Mouse (Mus musculus) myocyte (in vitro differentiated cells): ENCODE data around the gene Ccdc126. TPM values are rescaled to one million over a fixed set of nuclear protein-coding genes. Genes with fewer than 3 reads are reported as not detected.

Experiments used
- H3K27me3 ChIP-seq: one replicate; pipeline ENCODE4 v1.6.1; 2011; ENCODE audit not compliant: control insufficient read depth, insufficient read depth, insufficient read length
- H3K36me3 ChIP-seq: one replicate; pipeline ENCODE4 v1.6.1; 2011; ENCODE audit not compliant: control insufficient read depth, insufficient read depth
- H3K4me2 ChIP-seq: one replicate; pipeline ENCODE4 v1.6.1; 2011; ENCODE audit warnings: low read depth, control low read depth
- H3K4me3 ChIP-seq: one replicate; pipeline ENCODE4 v1.5.1; 2011; ENCODE audit warnings: mild to moderate bottlenecking, control low read depth, moderate library complexity
- H3K79me2 ChIP-seq: one replicate; pipeline ENCODE4 v1.6.1; 2011; ENCODE audit not compliant: control insufficient read depth, insufficient read depth
- H3ac ChIP-seq: one replicate; pipeline ENCODE4 v1.6.1; 2011; ENCODE audit not compliant: control insufficient read depth, insufficient read length
- CEBPB ChIP-seq: IDR thresholded peaks from 2 replicates; pipeline ENCODE4 v1.6.1; 2011; ENCODE audit warnings: mild to moderate bottlenecking, moderate library complexity; ENCODE audit not compliant: poor library complexity, insufficient read depth, severe bottlenecking
- E2F4 ChIP-seq: IDR thresholded peaks from one replicate; pipeline ENCODE4 v1.6.1; 2011; ENCODE audit warnings: mild to moderate bottlenecking, control low read depth, moderate library complexity; ENCODE audit not compliant: insufficient read depth
- MAX ChIP-seq: IDR thresholded peaks from one replicate; pipeline ENCODE4 v1.6.1; 2011; ENCODE audit warnings: low read depth, mild to moderate bottlenecking, control low read depth
- MYOD1 ChIP-seq, 3 experiments: IDR thresholded peaks; one replicate each; pipeline ENCODE4 v1.6.1; 2011; ENCODE audit warnings: control low read depth in 2 of 3, low read depth in 2 of 3, mild to moderate bottlenecking in 2 of 3, moderate library complexity in 1 of 3; ENCODE audit not compliant: insufficient read length in 2 of 3, control insufficient read depth in 1 of 3
- MYOG ChIP-seq, 3 experiments: IDR thresholded peaks; one replicate each; pipeline ENCODE4 v1.6.1; 2011; ENCODE audit warnings: control low read depth in 2 of 3, low read depth in 2 of 3, mild to moderate bottlenecking in 2 of 3; ENCODE audit not compliant: insufficient read length in 2 of 3, control insufficient read depth in 1 of 3, insufficient read depth in 1 of 3
- POLR2A ChIP-seq: IDR thresholded peaks from one replicate; pipeline ENCODE4 v1.6.1; 2011; ENCODE audit warnings: low read depth, mild to moderate bottlenecking, control low read depth, moderate library complexity; ENCODE audit not compliant: insufficient read length
- POLR2AphosphoS2 ChIP-seq: IDR thresholded peaks from one replicate; pipeline ENCODE4 v1.6.1; 2011; ENCODE audit warnings: low read depth, control low read depth; ENCODE audit not compliant: insufficient read length
- REST ChIP-seq: IDR thresholded peaks from one replicate; pipeline ENCODE4 v1.6.1; 2011; ENCODE audit warnings: mild to moderate bottlenecking, control low read depth, moderate library complexity; ENCODE audit not compliant: insufficient read depth, insufficient read length
- SRF ChIP-seq: IDR thresholded peaks from one replicate; pipeline ENCODE4 v1.6.1; 2011; ENCODE audit warnings: low read depth; ENCODE audit not compliant: control insufficient read depth, insufficient read length
- TCF12 ChIP-seq: IDR thresholded peaks from one replicate; pipeline ENCODE4 v1.6.1; 2011; ENCODE audit warnings: mild to moderate bottlenecking, control low read depth; ENCODE audit not compliant: poor library complexity, insufficient read depth, severe bottlenecking
- TCF3 ChIP-seq: IDR thresholded peaks from one replicate; pipeline ENCODE4 v1.6.1; 2011; ENCODE audit warnings: low read depth, control low read depth; ENCODE audit not compliant: insufficient read length
- USF1 ChIP-seq: IDR thresholded peaks from one replicate; pipeline ENCODE4 v1.6.1; 2011; ENCODE audit warnings: low read depth, mild to moderate bottlenecking, control low read depth, moderate library complexity
- polyA plus RNA-seq: library from polyadenylated mRNA; unstranded; fragments of >200 nt; fragmentation: generic; extraction: Trizol; gene quantifications from one replicate; pipeline ENCODE4 v1.2.1, GENCODE M21; 2012; ENCODE audit warnings: missing spikeins

Gene Ccdc126
- polyA plus RNA-seq, 1 experiment = 2.7 TPM

DNA sequence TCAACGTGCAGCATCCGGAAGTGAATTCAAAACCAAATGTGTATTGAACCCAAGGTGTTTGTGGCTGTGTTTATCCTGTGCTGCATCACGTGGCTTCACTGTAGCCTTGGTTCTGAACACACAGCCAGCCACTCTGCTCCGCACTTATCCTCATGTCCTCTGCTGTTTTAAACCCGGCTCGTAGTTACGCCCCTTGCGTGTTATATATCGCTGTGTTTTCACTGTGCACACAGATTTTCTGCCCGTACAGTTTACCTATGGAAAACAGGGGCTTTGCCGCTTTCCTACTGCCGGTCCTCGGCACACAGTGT is 12.9 kb downstream of the Ccdc126 start:
- Histone ChIP-seq H3K27me3 (no peaks in the 10 kb centered on the region), H3ac (no peak overlapping the region), H3K4me3 (no peak overlapping the region), H3K79me2 (no peaks in the 10 kb centered on the region), H3K4me2 (no peak overlapping the region), H3K36me3 (no peaks in the 10 kb centered on the region)
- TF ChIP-seq USF1 (no peak), REST (no peak), MYOG (IDR thresholded peaks at IDR 0.05; ENCODE audit: control insufficient read depth in 1 of 3, insufficient read depth in 1 of 3, insufficient read length in 2 of 3, low read depth in 2 of 3) (no peak), TCF3 (no peak), MYOD1 (IDR thresholded peaks at IDR 0.05; ENCODE audit: control insufficient read depth in 1 of 3, insufficient read length in 2 of 3, low read depth in 2 of 3) (no peak), MAX (no peak)

DNA sequence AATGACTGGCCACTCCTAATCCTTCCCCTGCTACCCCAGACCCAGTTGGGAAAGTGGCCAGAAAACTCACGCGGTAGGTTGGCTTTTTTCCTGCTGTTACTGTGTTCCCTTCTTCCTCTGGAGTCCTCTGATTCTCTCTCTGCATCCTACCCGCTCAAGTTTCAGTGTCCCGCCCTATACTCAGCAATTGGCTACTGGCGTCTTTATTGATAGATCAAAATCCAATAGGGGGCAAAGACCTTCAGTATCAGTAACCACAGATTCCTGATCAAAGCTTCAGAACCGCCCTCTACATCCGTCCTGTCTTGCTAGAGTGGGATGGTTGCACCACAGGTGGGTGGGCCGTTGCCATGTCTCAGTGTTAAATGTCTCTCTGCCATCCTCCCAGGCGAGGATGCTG is 19.5 kb downstream of the Ccdc126 start:
- Histone ChIP-seq H3ac (no peak overlapping the region), H3K4me3 (no peak overlapping the region), H3K27me3 (no peaks in the 10 kb centered on the region), H3K4me2 (no peak overlapping the region), H3K79me2 (no peaks in the 10 kb centered on the region), H3K36me3 (no peaks in the 10 kb centered on the region)
- TF ChIP-seq TCF12 (no peak), MYOG (IDR thresholded peaks at IDR 0.05; ENCODE audit: control insufficient read depth in 1 of 3, insufficient read depth in 1 of 3, insufficient read length in 2 of 3, low read depth in 2 of 3) (no peak), MAX (no peak)

DNA sequence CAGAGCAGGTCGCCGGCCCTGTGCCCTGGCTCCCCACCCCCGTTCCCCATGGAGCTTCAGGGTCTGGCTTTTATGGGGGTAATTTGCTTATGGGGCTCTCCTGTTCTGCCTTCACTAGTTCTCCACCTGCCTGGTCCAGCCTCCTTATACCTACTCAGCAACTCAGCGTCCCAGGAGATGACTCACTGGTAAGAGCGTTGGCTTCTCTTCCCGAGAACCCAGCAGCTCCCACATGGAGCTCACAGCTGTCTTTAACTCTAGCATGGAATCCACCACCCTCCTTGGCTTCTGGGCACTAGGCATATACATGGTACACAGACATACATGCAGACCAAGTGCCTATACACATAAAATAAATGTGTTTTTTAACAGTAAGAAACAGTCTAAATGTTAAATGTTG is 20.1 kb downstream of the Ccdc126 start:
- Histone ChIP-seq H3K4me3 (no peak overlapping the region), H3K36me3 (no peaks in the 10 kb centered on the region), H3K27me3 (no peaks in the 10 kb centered on the region), H3K4me2 (no peak overlapping the region), H3K79me2 (no peaks in the 10 kb centered on the region), H3ac (no peak overlapping the region)
- TF ChIP-seq SRF = no peak
- no peak for TF ChIP-seq POLR2AphosphoS2
- no peak for TF ChIP-seq TCF3
- no peak for TF ChIP-seq MYOD1 (IDR thresholded peaks at IDR 0.05; ENCODE audit: control insufficient read depth in 1 of 3, insufficient read length in 2 of 3, low read depth in 2 of 3)
- TF ChIP-seq USF1 = no peak
- TF ChIP-seq E2F4 = no peak
- TF ChIP-seq TCF12 = no peak
- TF ChIP-seq MAX = no peak
- no peak for TF ChIP-seq POLR2A

DNA sequence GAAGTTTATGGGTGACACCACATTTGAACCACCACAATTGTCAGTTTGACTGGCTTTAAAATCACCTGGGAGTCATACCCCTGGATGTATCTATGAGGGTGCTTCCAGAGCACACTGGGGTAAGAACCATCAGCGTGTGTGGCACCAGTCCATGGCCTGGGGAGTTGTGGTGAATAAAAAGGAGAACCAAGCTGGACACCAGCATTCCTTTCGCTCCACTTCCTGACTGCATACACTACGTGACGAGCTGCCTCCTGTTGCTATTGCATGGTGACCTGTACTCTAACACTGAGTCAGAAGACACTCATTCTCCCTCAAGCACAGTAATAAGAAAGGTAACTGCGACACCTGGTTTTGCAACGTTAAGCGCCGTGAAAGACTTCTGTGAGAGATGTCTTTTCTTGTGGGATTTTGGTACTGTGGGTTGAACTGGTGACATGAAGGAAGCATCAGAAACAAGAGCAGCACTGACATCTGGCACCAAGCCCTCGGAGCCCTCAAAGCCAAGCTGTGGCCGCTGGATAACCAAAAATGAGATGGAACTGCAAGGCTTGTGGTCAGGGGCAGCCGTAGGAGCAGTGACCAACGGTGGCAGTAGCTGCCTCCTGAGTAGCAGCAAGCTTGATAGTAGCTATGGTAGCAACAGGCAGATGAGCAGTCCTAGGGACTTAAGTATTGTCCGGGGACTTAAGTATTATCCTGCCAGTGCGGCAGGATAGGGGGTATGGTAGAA is 24.8 kb downstream of the Ccdc126 start:
- TF ChIP-seq MAX (no peak), TCF12 (no peak), REST (no peak), MYOD1 (IDR thresholded peaks at IDR 0.05; ENCODE audit: control insufficient read depth in 1 of 3, insufficient read length in 2 of 3, low read depth in 2 of 3) (no peak), CEBPB (no peak), POLR2A (no peak), TCF3 (no peak), E2F4 (no peak), USF1 (no peak), POLR2AphosphoS2 (no peak), SRF (no peak), MYOG (IDR thresholded peaks at IDR 0.05; ENCODE audit: control insufficient read depth in 1 of 3, insufficient read depth in 1 of 3, insufficient read length in 2 of 3, low read depth in 2 of 3) (no peak)
- no peak overlapping the region for H3K4me3 ChIP-seq
- no peaks in the 10 kb centered on the region for H3K79me2 ChIP-seq
- no peaks in the 10 kb centered on the region for H3K36me3 ChIP-seq
- H3K27me3 ChIP-seq = no peaks in the 10 kb centered on the region
- no peak overlapping the region for H3ac ChIP-seq
- no peak overlapping the region for H3K4me2 ChIP-seq

DNA sequence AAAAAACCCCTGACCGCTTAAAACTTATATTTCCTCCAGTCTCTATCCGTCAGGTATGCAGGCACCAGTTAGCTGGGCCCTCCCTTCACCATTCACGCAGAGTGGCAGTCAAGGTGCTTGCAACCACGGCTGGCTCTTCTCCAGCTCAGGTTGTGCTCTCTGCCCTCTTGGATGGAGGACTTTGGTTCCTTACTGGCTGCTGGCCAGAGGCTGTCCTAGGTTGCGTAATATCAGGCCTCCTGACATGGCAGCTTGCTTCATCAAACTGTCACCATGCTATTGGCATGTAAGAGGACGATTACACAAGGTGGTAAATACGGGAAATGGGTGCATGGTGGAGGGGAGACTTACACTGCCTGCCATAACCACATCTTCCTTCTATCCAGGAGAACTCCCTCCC is 30.8 kb downstream of the Ccdc126 start:
- H3K4me2 ChIP-seq = no peak overlapping the region
- TF ChIP-seq REST (no peak), POLR2AphosphoS2 (no peak), TCF12 (no peak), TCF3 (no peak), SRF (no peak)
- H3ac ChIP-seq = no peak overlapping the region
- no peaks in the 10 kb centered on the region for H3K27me3 ChIP-seq
- no peaks in the 10 kb centered on the region for H3K36me3 ChIP-seq
- no peak overlapping the region for H3K4me3 ChIP-seq
- H3K79me2 ChIP-seq = no peaks in the 10 kb centered on the region
